Mouse (Mus musculus): ENCODE results near the gene Mc3r. TPM values are rescaled to one million over a fixed set of nuclear protein-coding genes. Genes with fewer than 3 reads are reported as not detected.

Gene Mc3r
- total and polyA plus RNA-seq, 3 experiments, result not detected

- DNase-seq (ENCODE audit: extremely low read depth), result no peak
- peaks cover 8% of the 10 kb centered on the region for H3K9me3 ChIP-seq (replicated peaks; ENCODE audit: low read length)
- H3K36me3 ChIP-seq (replicated peaks in 1 of 2; ENCODE audit: control insufficient read depth in 1 of 2, insufficient read depth in 1 of 2, low read length in 1 of 2), result peaks cover 21 to 68% of the 10 kb centered on the region in 2 experiments
- H3K9ac ChIP-seq (ENCODE audit: insufficient read depth, low read depth), result no peak overlapping the region
- H3K79me2 ChIP-seq (replicated peaks; ENCODE audit: control insufficient read depth, extremely low read depth, insufficient read depth, poor library complexity, severe bottlenecking), result peaks cover 18% of the 10 kb centered on the region
- no peak overlapping the region for H3K27ac ChIP-seq (ENCODE audit: insufficient read depth, low read depth)
- H3K4me3 ChIP-seq (replicated peaks in 1 of 3; ENCODE audit: low read depth in 2 of 3, low read length in 2 of 3, poor library complexity in 1 of 3), result no peak overlapping the region
- H3K4me1 ChIP-seq (ENCODE audit: control insufficient read depth in 1 of 2, insufficient read depth in 2 of 2), result peaks cover 18 to 64% of the 10 kb centered on the region in 2 experiments
- dilution Hi-C loops (cut with MboI; ENCODE audit: extremely low pct_ligation_motif_present, extremely low pct_unique_long_range_greater_than_20kb, low sequenced_read_pairs), result no loop called here
- in situ Hi-C loops (cut with MboI; ENCODE audit: low pct_ligation_motif_present, low pct_unique_long_range_greater_than_20kb, low sequenced_read_pairs), result no loop called here
- no peak for TF ChIP-seq POLR2A (IDR thresholded peaks at IDR 0.05; ENCODE audit: low read depth, low read length)
- no peak for TF ChIP-seq SIN3A (IDR thresholded peaks at IDR 0.05; ENCODE audit: low read length)
- no peak for TF ChIP-seq ZKSCAN1 (IDR thresholded peaks at IDR 0.05; ENCODE audit: borderline replicate concordance, low read depth, low read length)
- H3K4me2 ChIP-seq (ENCODE audit: insufficient read depth, low read depth, poor library complexity, severe bottlenecking), result no peak overlapping the region
- no peaks in the 10 kb centered on the region for H3K27me3 ChIP-seq (replicated peaks)
Measured at GRCm38 (mm10) chr2:172298083-172298482, 49.8 kb downstream of the Mc3r start.

GRCm38 (mm10) chr2:172298542-172298941, 50.2 kb downstream of the Mc3r start:
- Histone ChIP-seq H3K27ac (ENCODE audit: insufficient read depth, low read depth) (no peak overlapping the region), H3K79me2 (replicated peaks; ENCODE audit: control insufficient read depth, extremely low read depth, insufficient read depth, poor library complexity, severe bottlenecking) (peaks cover 17% of the 10 kb centered on the region), H3K27me3 (replicated peaks) (no peaks in the 10 kb centered on the region), H3K4me3 (replicated peaks in 1 of 3; ENCODE audit: low read depth in 2 of 3, low read length in 2 of 3, poor library complexity in 1 of 3) (no peak overlapping the region), H3K4me2 (ENCODE audit: insufficient read depth, low read depth, poor library complexity, severe bottlenecking) (no peak overlapping the region), H3K4me1 (ENCODE audit: control insufficient read depth in 1 of 2, insufficient read depth in 2 of 2) (peaks cover 18 to 66% of the 10 kb centered on the region in 2 experiments), H3K9me3 (replicated peaks; ENCODE audit: low read length) (peaks cover 8% of the 10 kb centered on the region), H3K9ac (ENCODE audit: insufficient read depth, low read depth) (no peak overlapping the region), H3K36me3 (replicated peaks in 1 of 2; ENCODE audit: control insufficient read depth in 1 of 2, insufficient read depth in 1 of 2, low read length in 1 of 2) (peaks cover 21 to 68% of the 10 kb centered on the region in 2 experiments)
- dilution Hi-C loops (cut with MboI; ENCODE audit: extremely low pct_ligation_motif_present, extremely low pct_unique_long_range_greater_than_20kb, low sequenced_read_pairs), result no loop called here
- DNase-seq (ENCODE audit: extremely low read depth), result no peak
- in situ Hi-C loops (cut with MboI; ENCODE audit: low pct_ligation_motif_present, low pct_unique_long_range_greater_than_20kb, low sequenced_read_pairs), result no loop called here
- TF ChIP-seq SMC3 (IDR thresholded peaks at IDR 0.05; ENCODE audit: low read depth, low read length), result no peak
- TF ChIP-seq MXI1 (IDR thresholded peaks at IDR 0.05; ENCODE audit: low read depth, low read length), result no peak
- no peak for TF ChIP-seq IRF4 (IDR thresholded peaks at IDR 0.05; ENCODE audit: low read depth, low read length)
- TF ChIP-seq ZC3H11A (IDR thresholded peaks at IDR 0.05; ENCODE audit: low read depth, low read length), result no peak
- TF ChIP-seq USF2 (conservative IDR thresholded peaks at IDR 0.05; ENCODE audit: low read depth, low read length), result no peak
- no peak for TF ChIP-seq GABPA (IDR thresholded peaks at IDR 0.05; ENCODE audit: insufficient replicate concordance, low read depth, low read length)
- TF ChIP-seq RAD21 (IDR thresholded peaks at IDR 0.05; ENCODE audit: low read depth, low read length), result no peak
- TF ChIP-seq ZKSCAN1 (IDR thresholded peaks at IDR 0.05; ENCODE audit: borderline replicate concordance, low read depth, low read length), result no peak
- no peak for TF ChIP-seq MYC (IDR thresholded peaks at IDR 0.05; ENCODE audit: low read depth, low read length)
- TF ChIP-seq JUND (conservative IDR thresholded peaks at IDR 0.05; ENCODE audit: low read depth, low read length), result no peak
- TF ChIP-seq UBTF (IDR thresholded peaks at IDR 0.05; ENCODE audit: low read depth, low read length), result no peak
- no peak for TF ChIP-seq CHD1 (IDR thresholded peaks at IDR 0.05; ENCODE audit: low read depth, low read length)
- TF ChIP-seq NELFE (IDR thresholded peaks at IDR 0.05; ENCODE audit: low read depth, low read length), result no peak
- no peak for TF ChIP-seq MAX (IDR thresholded peaks at IDR 0.05; ENCODE audit: low read length)
- TF ChIP-seq CTCF (conservative IDR thresholded peaks at IDR 0.05 in 1 of 2, IDR thresholded peaks at IDR 0.05 in 1 of 2; ENCODE audit: low read depth in 2 of 2, low read length in 2 of 2), result no peak
- TF ChIP-seq BHLHE40 (IDR thresholded peaks at IDR 0.05; ENCODE audit: low read depth, low read length), result no peak
